Mouse (Mus musculus) limb, embryonic 15.5 days (tissue): ENCODE measurements at regions not wholly inside any gene's neighbourhood (a gene's known extent, or its start where the extent isn't known, plus 50 kb on each side); places are given as distances from the start of the nearest gene placed in this dataset.

Source experiments
- ATAC-seq: fragments of 200-750 bp; cut with Nextera tagmentation; 2 replicates; pipeline ENCODE4 v1.8.0; 2017; ENCODE audit warnings: low read depth, moderate TSS enrichment; ENCODE audit not compliant: insufficient number of reproducible peaks, low FRiP score, low TSS enrichment
- H3K27ac ChIP-seq: fragments of 300-500 bp; sonication (generic); 2 replicates; pipeline ENCODE4 v1.5.1; 2015; ENCODE audit warnings: moderate library complexity, mild to moderate bottlenecking, inconsistent platforms
- H3K27me3 ChIP-seq: fragments of 300-500 bp; sonication (generic); 2 replicates; pipeline ENCODE4 v1.6.1; 2015; ENCODE audit warnings: inconsistent platforms
- H3K36me3 ChIP-seq: fragments of 300-500 bp; sonication (generic); 2 replicates; pipeline ENCODE4 v1.6.1; 2015; ENCODE audit warnings: inconsistent platforms
- H3K4me1 ChIP-seq: fragments of 300-500 bp; sonication (generic); 2 replicates; pipeline ENCODE4 v1.6.1; 2015; ENCODE audit warnings: inconsistent platforms
- H3K4me2 ChIP-seq: fragments of 300-500 bp; sonication (generic); 2 replicates; pipeline ENCODE4 v1.6.1; 2015; ENCODE audit warnings: mild to moderate bottlenecking, inconsistent platforms
- H3K4me3 ChIP-seq: fragments of 300-500 bp; sonication (generic); 2 replicates; pipeline ENCODE4 v1.5.1; 2015; ENCODE audit warnings: mild to moderate bottlenecking, inconsistent platforms
- H3K9ac ChIP-seq: fragments of 300-500 bp; sonication (generic); 2 replicates; pipeline ENCODE4 v1.6.1; 2015; ENCODE audit warnings: inconsistent platforms
- H3K9me3 ChIP-seq: fragments of 300-500 bp; sonication (generic); 2 replicates; pipeline ENCODE4 v1.6.1; 2016; ENCODE audit warnings: inconsistent platforms
- WGBS: fragments of 180-500 bp; shearing (Covaris S2); methylation state at CpG from one replicate; pipeline ENCODE4 v1.1.7; 2015; 5-methylcytosine and 5-hydroxymethylcytosine counted together

GRCm38 (mm10) chr12:59970775-59971174 lies 751.2 kb upstream of the Fbxo33 start:
- H3K9me3 ChIP-seq, result no peaks in the 10 kb centered on the region
- no peaks in the 10 kb centered on the region for H3K36me3 ChIP-seq
- H3K27ac ChIP-seq, result peak overlapping the region; percentile 61; the same call in 1 of the 2 replicates
- H3K4me2 ChIP-seq, result no peak overlapping the region
- H3K4me3 ChIP-seq, result no peak overlapping the region
- peaks cover 6% of the 10 kb centered on the region; the same call in 1 of the 2 replicates for H3K4me1 ChIP-seq
- no peaks in the 10 kb centered on the region for H3K27me3 ChIP-seq
- ATAC-seq, result no peak
- H3K9ac ChIP-seq, result no peak overlapping the region
- 30% methylated on average over 2 of the region's 2 CpGs for WGBS

GRCm38 (mm10) chr12:59969948-59970347 lies 750.4 kb upstream of the Fbxo33 start:
- Histone ChIP-seq H3K4me3 (no peak overlapping the region), H3K4me1 (peaks cover 6% of the 10 kb centered on the region; the same call in 1 of the 2 replicates), H3K27ac (peak overlapping the region; percentile 61), H3K27me3 (no peaks in the 10 kb centered on the region), H3K4me2 (no peak overlapping the region), H3K36me3 (no peaks in the 10 kb centered on the region), H3K9ac (no peak overlapping the region), H3K9me3 (no peaks in the 10 kb centered on the region)
- no peak for ATAC-seq
- 51% methylated on average over 2 of the region's 2 CpGs for WGBS

GRCm38 (mm10) chr12:59967241-59967640 lies 747.7 kb upstream of the Fbxo33 start:
- Histone ChIP-seq H3K27ac (no peak overlapping the region), H3K9me3 (no peaks in the 10 kb centered on the region), H3K36me3 (no peaks in the 10 kb centered on the region), H3K27me3 (no peaks in the 10 kb centered on the region), H3K4me1 (peaks cover 6% of the 10 kb centered on the region; the same call in 1 of the 2 replicates), H3K9ac (no peak overlapping the region), H3K4me3 (no peak overlapping the region), H3K4me2 (no peak overlapping the region)
- WGBS, result 75% methylated on average over 5 of the region's 5 CpGs
- ATAC-seq, result no peak

- no peaks in the 10 kb centered on the region for H3K36me3 ChIP-seq
- no peak overlapping the region for H3K27ac ChIP-seq
- H3K27me3 ChIP-seq, result no peaks in the 10 kb centered on the region
- no peak overlapping the region for H3K9ac ChIP-seq
- WGBS, result 30% methylated on average over 6 of the region's 6 CpGs
- no peaks in the 10 kb centered on the region for H3K9me3 ChIP-seq
- no peak overlapping the region for H3K4me2 ChIP-seq
- no peak for ATAC-seq
- H3K4me1 ChIP-seq, result no peaks in the 10 kb centered on the region
- no peak overlapping the region for H3K4me3 ChIP-seq
Measured at GRCm38 (mm10) chr12:59961139-59961538, 741.6 kb upstream of the Fbxo33 start.

- Histone ChIP-seq H3K4me2 (no peak overlapping the region), H3K36me3 (no peaks in the 10 kb centered on the region), H3K27me3 (no peaks in the 10 kb centered on the region), H3K9me3 (no peaks in the 10 kb centered on the region), H3K9ac (no peak overlapping the region), H3K27ac (no peak overlapping the region), H3K4me1 (no peaks in the 10 kb centered on the region), H3K4me3 (no peak overlapping the region)
- WGBS, result 74% methylated on average over 2 of the region's 2 CpGs
- ATAC-seq, result no peak
Measured at GRCm38 (mm10) chr12:59932471-59932870, 712.9 kb upstream of the Fbxo33 start.

- no peak overlapping the region for H3K27ac ChIP-seq
- H3K4me2 ChIP-seq, result no peak overlapping the region
- 73% methylated on average over 3 of the region's 3 CpGs for WGBS
- no peaks in the 10 kb centered on the region for H3K36me3 ChIP-seq
- no peaks in the 10 kb centered on the region for H3K4me1 ChIP-seq
- no peaks in the 10 kb centered on the region for H3K27me3 ChIP-seq
- no peak overlapping the region for H3K9ac ChIP-seq
- H3K4me3 ChIP-seq, result no peak overlapping the region
- no peak for ATAC-seq
- H3K9me3 ChIP-seq, result no peaks in the 10 kb centered on the region
Measured at GRCm38 (mm10) chr12:59925071-59925470, 705.5 kb upstream of the Fbxo33 start.

- no peak overlapping the region for H3K27ac ChIP-seq
- no peaks in the 10 kb centered on the region for H3K36me3 ChIP-seq
- H3K27me3 ChIP-seq, result no peaks in the 10 kb centered on the region
- no peak overlapping the region for H3K4me3 ChIP-seq
- no peaks in the 10 kb centered on the region for H3K9me3 ChIP-seq
- ATAC-seq, result no peak
- H3K4me2 ChIP-seq, result no peak overlapping the region
- H3K4me1 ChIP-seq, result no peaks in the 10 kb centered on the region
- no peak overlapping the region for H3K9ac ChIP-seq
Measured at GRCm38 (mm10) chr12:59898931-59899330, 679.4 kb upstream of the Fbxo33 start.

GRCm38 (mm10) chr12:59890973-59891372 lies 671.4 kb upstream of the Fbxo33 start:
- H3K27me3 ChIP-seq, result no peaks in the 10 kb centered on the region
- no peaks in the 10 kb centered on the region for H3K36me3 ChIP-seq
- H3K4me3 ChIP-seq, result no peak overlapping the region
- no peak overlapping the region for H3K9ac ChIP-seq
- no peak overlapping the region for H3K4me2 ChIP-seq
- no peak for ATAC-seq
- 87% methylated on average over 6 of the region's 6 CpGs for WGBS
- no peaks in the 10 kb centered on the region for H3K4me1 ChIP-seq
- H3K9me3 ChIP-seq, result no peaks in the 10 kb centered on the region
- H3K27ac ChIP-seq, result no peak overlapping the region
